Mouse (Mus musculus): ENCODE data around the gene Kctd6. TPM values are rescaled to one million over a fixed set of nuclear protein-coding genes. Genes with fewer than 3 reads are reported as not detected.
"Not testable (repeated sequence)": the region's sequence is repeated elsewhere in the genome, so short reads cannot be mapped to it uniquely, and the experiment has no call there.

Kctd6 gene
- 16.5 and 17.5 TPM in 2 replicates for polyA plus RNA-seq (2016; fragmentation: Nextera tagmentation; extraction: Ambion mirVana)

DNA sequence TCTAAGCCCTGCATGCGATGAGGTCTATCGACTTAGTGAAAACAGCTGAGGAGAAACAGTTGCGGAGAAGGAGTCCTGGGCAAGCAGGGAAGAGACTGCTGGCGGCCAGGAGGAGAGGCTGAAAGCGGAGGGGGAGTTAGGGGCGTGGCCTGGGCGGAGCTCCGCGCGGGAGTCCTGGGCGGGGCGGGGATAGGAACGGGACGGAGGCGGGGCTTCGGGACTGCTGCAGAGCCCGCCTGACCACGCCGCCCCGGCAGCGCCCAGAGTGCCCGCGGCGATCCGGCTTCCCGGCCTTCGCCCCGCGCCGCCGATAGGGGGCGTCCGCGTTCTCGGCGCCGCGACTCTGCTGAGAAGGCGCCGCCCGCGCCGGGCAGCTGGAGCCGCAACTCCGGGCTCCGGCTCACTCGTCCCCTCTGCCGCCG is at the start of gene Kctd6:
Gene Kctd6, plus strand, starts transcription at position 338 of the 422 bp plus-strand sequence.
- H3K4me2 ChIP-seq (replicated peaks) = peak within 1 kb of the TSS; percentile 81
- no peaks in the 10 kb centered on the region for H3K36me3 ChIP-seq
- peak within 1 kb of the TSS; percentile 64 for H3K27ac ChIP-seq
- H3K27me3 ChIP-seq (replicated peaks) = peaks cover 6% of the 10 kb centered on the region; the same call in 1 of the 2 replicates
- under 1% methylated on average over 48 of the region's 49 CpGs for WGBS
- ATAC-seq (ENCODE audit: low FRiP score, low read depth) = peak; percentile 96
- H3K9me3 ChIP-seq = no peaks in the 10 kb centered on the region
- peak within 1 kb of the TSS; percentile 77 for H3K9ac ChIP-seq
- peak within 1 kb of the TSS; percentile 69 for H3K4me3 ChIP-seq
- H3K4me1 ChIP-seq = peaks cover 20% of the 10 kb centered on the region

DNA sequence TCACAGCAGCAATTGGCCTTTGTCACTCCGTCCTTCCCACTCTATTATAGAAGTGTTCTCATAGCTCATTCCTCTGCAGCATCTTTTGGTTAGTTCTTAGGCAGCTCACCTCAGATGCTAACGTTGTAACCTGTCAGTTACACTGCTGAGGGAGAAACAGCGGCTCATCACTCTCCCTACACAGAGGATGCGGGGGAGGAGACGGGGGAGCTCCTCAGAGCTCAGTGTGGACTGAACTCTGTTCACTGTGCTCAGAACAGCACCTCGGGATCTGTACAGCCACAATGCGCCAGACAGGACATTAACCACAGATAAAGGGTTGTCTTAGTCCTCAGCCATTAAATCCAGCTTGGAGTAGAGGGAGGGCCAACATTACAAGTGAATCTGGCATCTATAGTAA is 49.5 kb upstream of the Kctd6 start:
- H3K4me1 ChIP-seq = no peaks in the 10 kb centered on the region
- WGBS = 83% methylated on average over 7 of the region's 7 CpGs
- H3K27me3 ChIP-seq (replicated peaks) = no peaks in the 10 kb centered on the region
- no peak overlapping the region for H3K4me2 ChIP-seq (replicated peaks)
- H3K36me3 ChIP-seq = peaks cover 80% of the 10 kb centered on the region
- H3K4me3 ChIP-seq = no peak overlapping the region
- H3K9me3 ChIP-seq = no peaks in the 10 kb centered on the region
- ATAC-seq (ENCODE audit: low FRiP score, low read depth) = no peak
- no peak overlapping the region for H3K27ac ChIP-seq
- H3K9ac ChIP-seq = no peak overlapping the region

DNA sequence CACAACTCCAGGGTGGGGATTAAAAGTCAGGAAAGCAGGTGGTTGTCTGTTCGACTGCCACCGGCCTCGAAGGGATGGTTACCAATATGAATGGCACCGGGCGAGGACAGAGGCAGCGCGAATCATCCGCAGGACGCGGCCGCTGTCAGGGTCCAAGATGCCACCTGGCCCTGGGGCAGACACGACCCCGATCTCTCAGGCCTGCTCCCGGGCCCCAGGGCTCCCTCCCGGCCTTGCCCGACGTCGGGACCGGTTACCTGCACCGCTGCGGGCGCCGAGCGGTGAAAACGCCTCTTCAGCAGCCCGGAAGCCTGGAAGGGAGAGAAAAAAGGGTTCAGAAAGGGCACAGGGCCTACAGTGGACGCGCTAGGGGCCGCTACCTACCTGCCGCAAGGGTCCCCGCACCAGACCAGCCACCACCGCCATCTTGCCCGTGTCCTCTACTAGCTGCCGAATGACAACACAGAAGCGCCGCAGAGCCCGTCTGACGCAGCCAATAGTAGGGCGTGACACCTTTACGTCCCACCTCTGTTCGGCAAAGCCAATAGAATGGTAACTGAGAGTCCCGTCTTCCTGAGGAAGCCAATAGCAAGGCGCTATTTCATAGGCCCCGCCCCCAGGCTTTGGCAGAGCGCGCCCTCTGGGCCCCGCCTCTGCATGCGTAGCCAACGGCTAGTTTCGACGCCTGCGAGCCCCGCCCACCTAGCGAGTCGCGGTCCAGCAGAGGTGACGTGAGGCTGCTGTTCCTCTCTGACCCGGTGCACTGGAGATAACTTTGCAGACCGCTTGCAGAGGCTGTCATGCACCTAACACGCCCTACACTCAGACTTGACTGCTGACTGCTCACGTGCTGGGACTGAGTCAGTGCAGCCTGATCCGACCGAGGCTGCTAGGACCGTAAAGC is 41.2 kb upstream of the Kctd6 start, which contains the start of gene Pdhb:
Gene Pdhb, minus strand, starts transcription at position 519 of the 904 bp plus-strand sequence.
- H3K4me3 ChIP-seq = peak within 1 kb of the TSS; percentile 93
- H3K27ac ChIP-seq = peak within 1 kb of the TSS; percentile 62
- no peaks in the 10 kb centered on the region for H3K9me3 ChIP-seq
- peaks cover 13% of the 10 kb centered on the region for H3K4me1 ChIP-seq
- ATAC-seq (ENCODE audit: low FRiP score, low read depth) = peak; percentile 100
- H3K9ac ChIP-seq = peak within 1 kb of the TSS; percentile 87
- H3K36me3 ChIP-seq = peaks cover 21% of the 10 kb centered on the region
- H3K4me2 ChIP-seq (replicated peaks) = peak within 1 kb of the TSS; percentile 79
- under 1% methylated on average over 64 of the region's 64 CpGs for WGBS
- no peaks in the 10 kb centered on the region for H3K27me3 ChIP-seq (replicated peaks)

DNA sequence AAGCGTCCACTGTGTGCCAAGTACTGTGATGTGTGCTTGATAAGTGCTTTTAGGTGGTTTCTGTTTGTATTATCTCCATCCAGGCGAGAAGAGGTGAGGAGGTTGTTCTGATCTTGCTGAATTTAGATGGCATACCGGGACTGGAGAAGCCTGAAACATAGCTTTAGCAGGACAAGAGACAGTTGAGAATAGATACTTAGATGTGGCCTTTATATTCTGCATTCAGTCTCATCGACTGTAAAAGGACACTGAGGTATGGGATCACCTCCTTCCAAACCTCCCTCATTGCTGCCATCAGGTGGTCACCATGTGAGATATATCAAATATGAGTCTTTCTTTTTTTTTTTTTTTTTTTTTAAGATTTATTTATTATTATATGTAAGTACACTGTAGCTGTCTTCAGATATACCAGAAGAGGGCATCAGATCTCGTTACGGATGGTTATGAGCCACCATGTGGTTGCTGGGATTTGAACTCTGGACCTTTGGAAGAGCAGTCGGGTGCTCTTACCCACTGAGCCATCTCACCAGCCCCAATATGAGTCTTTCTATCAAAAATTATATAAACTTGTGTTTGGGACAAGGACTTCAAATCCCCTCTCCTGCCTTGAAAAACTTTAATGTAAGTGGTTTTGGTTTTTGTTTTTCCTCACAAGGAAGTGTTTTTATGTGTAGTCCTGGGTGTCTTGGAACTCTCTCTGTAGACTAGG is 40.2 kb upstream of the Kctd6 start:
- H3K9me3 ChIP-seq; H3K27me3 ChIP-seq (replicated peaks): not testable (repeated sequence)
- Histone ChIP-seq H3K4me3 (peak overlapping the region; percentile 93), H3K9ac (peak overlapping the region; percentile 53), H3K4me2 (replicated peaks) (peak overlapping the region; percentile 79), H3K36me3 (peaks cover 12% of the 10 kb centered on the region), H3K27ac (peak overlapping the region; percentile 23; the same call in 1 of the 2 replicates), H3K4me1 (peaks cover 13% of the 10 kb centered on the region)
- WGBS = 30% methylated on average over 7 of the region's 7 CpGs
- ATAC-seq (ENCODE audit: low FRiP score, low read depth) = peak; percentile 14; the same call in 1 of the 2 replicates

DNA sequence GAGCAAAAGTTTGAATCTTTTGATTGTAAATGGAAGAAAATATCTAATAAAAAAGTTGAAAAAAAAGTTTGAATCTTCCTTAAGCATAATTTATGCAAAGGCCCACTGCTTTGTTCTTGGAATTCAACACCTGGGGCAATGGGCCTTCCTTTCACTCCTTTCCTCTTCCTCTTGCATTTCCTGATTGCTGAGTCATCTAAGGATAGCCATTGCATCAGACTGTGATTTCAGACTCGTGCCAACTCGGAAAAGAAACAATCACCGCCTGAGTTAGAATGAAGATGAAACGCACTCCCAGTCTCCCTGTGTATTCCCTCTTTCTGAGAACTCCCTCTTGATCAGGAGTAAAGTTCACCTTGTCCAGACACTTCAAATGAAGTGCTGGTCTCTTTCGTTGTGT is 39.3 kb upstream of the Kctd6 start:
- H3K9me3 ChIP-seq = no peaks in the 10 kb centered on the region
- H3K4me2 ChIP-seq (replicated peaks) = no peak overlapping the region
- no peak overlapping the region for H3K4me3 ChIP-seq
- peaks cover 3% of the 10 kb centered on the region; the same call in 1 of the 2 replicates for H3K36me3 ChIP-seq
- H3K27me3 ChIP-seq (replicated peaks) = no peaks in the 10 kb centered on the region
- peaks cover 13% of the 10 kb centered on the region for H3K4me1 ChIP-seq
- WGBS = 90% methylated on average over 5 of the region's 5 CpGs
- no peak overlapping the region for H3K27ac ChIP-seq
- H3K9ac ChIP-seq = no peak overlapping the region
- ATAC-seq (ENCODE audit: low FRiP score, low read depth) = no peak

DNA sequence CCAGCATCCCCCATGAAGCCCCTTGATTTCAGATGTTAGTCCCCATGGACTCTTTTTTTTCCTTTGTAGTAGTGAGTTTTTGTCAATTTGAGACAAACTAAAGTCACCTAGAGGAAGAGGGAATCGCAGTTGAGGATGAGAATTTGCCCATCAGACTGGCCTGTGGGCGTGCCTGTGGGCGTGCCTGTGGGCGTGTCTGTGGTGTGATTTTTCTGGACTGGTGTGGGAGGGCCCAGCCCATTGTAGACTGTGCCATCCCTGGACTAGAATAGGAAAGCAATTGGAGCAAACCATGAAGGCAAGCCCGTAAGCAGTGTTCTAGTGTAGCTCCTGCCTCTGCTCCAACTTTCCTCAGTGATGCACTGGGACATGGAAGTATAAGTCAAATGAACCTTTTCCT is 37.7 kb upstream of the Kctd6 start:
- Histone ChIP-seq H3K4me2 (replicated peaks) (no peak overlapping the region), H3K9me3 (no peaks in the 10 kb centered on the region), H3K27ac (no peak overlapping the region), H3K4me1 (peaks cover 11% of the 10 kb centered on the region), H3K36me3 (no peaks in the 10 kb centered on the region), H3K4me3 (no peak overlapping the region), H3K27me3 (replicated peaks) (no peaks in the 10 kb centered on the region), H3K9ac (no peak overlapping the region)
- WGBS = 56% methylated on average over 5 of the region's 5 CpGs
- no peak for ATAC-seq (ENCODE audit: low FRiP score, low read depth)

DNA sequence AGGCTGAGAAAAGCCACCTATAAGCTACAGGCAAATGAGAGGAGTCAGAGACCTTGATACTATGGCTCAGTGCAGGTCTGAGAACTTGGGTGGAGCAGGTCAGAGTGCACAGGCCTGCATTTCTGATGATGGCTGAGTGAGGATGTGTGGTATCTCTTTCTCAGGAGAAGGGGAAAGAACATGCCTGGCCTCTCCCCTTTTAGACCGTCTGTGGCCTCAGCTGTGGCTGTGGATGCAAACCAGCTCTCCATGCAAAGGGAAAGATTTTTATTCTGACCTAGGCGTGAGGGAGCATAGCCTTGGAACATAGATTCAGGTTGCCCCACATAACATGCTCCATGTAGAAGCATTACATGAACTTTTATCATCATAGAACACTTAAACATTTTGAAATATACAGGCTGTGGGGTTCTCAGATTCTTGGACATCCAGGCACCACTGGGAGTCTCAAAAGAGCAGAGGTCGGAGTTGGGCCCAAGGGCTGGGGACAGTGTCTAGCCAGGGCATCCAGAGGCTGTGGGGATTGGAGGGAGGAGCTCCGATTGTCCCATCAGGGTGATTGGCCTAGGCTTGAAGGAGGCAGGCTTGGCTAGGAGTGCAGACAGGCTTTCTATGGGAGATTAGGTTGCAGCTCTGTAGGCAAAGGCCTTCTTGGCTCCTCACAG is 33.4 kb upstream of the Kctd6 start:
- Histone ChIP-seq H3K4me3 (no peak overlapping the region), H3K27ac (no peak overlapping the region), H3K27me3 (replicated peaks) (no peaks in the 10 kb centered on the region), H3K4me2 (replicated peaks) (no peak overlapping the region), H3K36me3 (no peaks in the 10 kb centered on the region), H3K9me3 (no peaks in the 10 kb centered on the region), H3K4me1 (no peaks in the 10 kb centered on the region), H3K9ac (no peak overlapping the region)
- WGBS = 77% methylated on average over 4 of the region's 4 CpGs
- no peak for ATAC-seq (ENCODE audit: low FRiP score, low read depth)

DNA sequence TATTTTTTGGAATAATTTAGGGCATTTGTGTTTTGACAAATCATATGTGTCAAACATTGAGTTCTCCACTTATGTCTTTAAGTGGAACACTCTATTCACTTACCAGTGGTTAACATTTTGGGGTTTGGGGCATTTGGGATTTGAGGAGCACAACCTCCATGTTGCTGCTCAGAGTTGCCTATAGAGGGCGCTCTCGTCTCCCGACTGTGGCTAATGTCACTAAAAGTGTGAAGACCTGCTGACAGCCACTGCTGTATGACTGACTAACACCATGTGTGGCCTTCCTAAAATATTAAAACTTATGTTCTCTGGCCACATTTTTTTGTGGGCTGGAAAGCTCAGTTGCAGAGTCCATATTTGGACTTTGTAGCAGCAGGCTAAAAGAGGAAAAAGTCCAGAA is 30.6 kb upstream of the Kctd6 start:
- WGBS = 55% methylated on average over 3 of the region's 3 CpGs
- Histone ChIP-seq H3K27me3 (replicated peaks) (no peaks in the 10 kb centered on the region), H3K27ac (no peak overlapping the region), H3K9ac (no peak overlapping the region), H3K9me3 (no peaks in the 10 kb centered on the region), H3K36me3 (no peaks in the 10 kb centered on the region), H3K4me3 (no peak overlapping the region), H3K4me2 (replicated peaks) (no peak overlapping the region), H3K4me1 (no peaks in the 10 kb centered on the region)
- ATAC-seq (ENCODE audit: low FRiP score, low read depth) = no peak

DNA sequence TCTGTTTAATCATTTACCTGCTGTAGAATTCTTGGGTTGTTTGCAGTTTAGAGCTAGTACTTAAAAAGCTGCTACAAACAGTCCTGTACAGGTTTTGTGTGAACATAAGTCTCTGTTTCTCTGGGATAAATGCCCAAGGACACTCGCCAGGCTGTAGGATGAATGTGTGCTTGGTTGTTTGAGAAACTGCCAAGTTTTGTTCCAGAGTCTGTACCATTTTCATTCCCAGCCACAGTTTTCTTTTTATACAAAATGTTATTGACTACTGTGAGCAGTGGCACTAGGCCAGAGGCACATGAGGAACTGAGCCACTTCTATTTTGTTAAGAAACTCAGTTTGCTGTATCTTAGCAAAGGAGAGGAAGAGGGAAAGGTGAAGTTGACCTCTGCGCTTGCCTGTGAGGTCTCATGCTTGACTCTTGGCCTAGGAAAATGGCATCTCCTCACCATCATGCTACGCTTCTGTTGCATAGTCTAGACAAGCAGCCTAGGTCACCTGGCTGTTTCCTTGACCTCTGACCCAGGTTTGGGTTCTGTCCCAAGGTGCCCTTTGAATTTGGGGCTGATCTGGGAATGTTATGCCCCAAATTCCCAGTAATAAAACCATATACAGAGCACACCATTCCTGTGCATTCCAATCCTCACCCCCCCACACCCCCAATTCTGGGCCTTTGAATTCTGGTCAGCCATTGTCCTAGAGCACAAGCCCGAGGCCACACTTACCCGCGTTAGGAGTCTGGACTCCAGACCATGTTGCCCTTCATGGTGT is 27.5 kb upstream of the Kctd6 start:
- Histone ChIP-seq H3K4me3 (no peak overlapping the region), H3K4me2 (replicated peaks) (no peak overlapping the region), H3K27ac (no peak overlapping the region), H3K27me3 (replicated peaks) (no peaks in the 10 kb centered on the region), H3K9me3 (no peaks in the 10 kb centered on the region), H3K4me1 (no peaks in the 10 kb centered on the region), H3K36me3 (no peaks in the 10 kb centered on the region), H3K9ac (no peak overlapping the region)
- no peak for ATAC-seq (ENCODE audit: low FRiP score, low read depth)
- 85% methylated on average over 6 of the region's 6 CpGs for WGBS

DNA sequence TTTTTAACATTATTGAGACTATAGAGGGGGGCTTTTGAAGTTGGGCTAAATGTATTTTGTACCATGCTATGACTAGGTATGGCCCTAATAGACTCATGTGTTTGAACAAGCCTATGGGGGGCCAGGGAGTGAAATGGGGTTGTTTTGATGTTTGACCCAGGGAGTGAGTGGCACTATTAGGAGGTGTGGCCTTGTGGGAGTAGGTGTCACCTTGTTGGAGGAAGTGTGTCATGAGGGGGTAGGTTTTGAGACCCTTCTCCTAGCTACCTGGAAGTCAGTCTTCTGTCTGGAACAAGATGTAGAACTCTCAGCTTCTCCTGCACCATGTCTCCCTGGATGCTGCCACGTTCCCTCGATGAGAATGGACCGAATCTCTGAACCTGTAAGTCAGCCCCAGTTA is 23.4 kb upstream of the Kctd6 start:
- no peak overlapping the region for H3K4me2 ChIP-seq (replicated peaks)
- ATAC-seq (ENCODE audit: low FRiP score, low read depth) = no peak
- H3K4me1 ChIP-seq = no peaks in the 10 kb centered on the region
- H3K9me3 ChIP-seq = no peaks in the 10 kb centered on the region
- H3K27ac ChIP-seq = no peak overlapping the region
- 95% methylated on average over 3 of the region's 3 CpGs for WGBS
- no peak overlapping the region for H3K9ac ChIP-seq
- no peaks in the 10 kb centered on the region for H3K36me3 ChIP-seq
- H3K4me3 ChIP-seq = no peak overlapping the region
- no peaks in the 10 kb centered on the region for H3K27me3 ChIP-seq (replicated peaks)

DNA sequence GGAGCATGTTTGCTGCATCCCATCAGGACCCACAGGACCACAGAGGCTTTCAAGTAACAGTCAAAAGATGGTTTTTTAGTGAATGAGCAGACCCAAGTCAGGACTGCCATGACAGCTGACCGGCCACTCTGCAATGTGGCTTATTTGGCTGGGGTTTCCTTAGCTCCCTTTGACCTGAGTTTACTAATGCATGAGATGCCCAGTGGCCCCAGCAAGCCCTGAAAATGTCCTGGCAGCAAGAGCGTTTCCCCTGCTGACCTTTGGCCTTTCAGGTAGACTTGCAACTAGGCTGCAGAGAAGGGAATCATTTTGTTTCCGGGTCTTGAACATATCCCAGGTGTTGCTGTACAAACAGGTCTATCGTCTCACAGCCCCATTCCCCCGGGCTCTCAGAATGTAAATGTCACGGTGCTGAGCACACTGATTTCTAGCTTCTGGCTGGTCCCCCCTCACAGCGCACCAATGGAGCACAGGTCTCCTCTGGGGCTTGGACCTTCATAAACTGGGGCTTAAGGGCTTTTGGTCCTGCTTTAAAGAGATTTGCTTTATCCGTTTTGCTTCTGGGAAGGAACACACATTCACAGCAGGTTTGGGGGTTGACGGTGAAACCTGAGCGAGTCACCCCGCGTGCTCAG is 22.5 kb upstream of the Kctd6 start:
- 77% methylated on average over 12 of the region's 12 CpGs for WGBS
- no peak overlapping the region for H3K4me3 ChIP-seq

More for the DNA sequence above, 22.5 kb upstream of the Kctd6 start:
- Histone ChIP-seq H3K4me2 (replicated peaks) (no peak overlapping the region), H3K9me3 (no peaks in the 10 kb centered on the region), H3K27ac (no peak overlapping the region), H3K9ac (no peak overlapping the region), H3K27me3 (replicated peaks) (no peaks in the 10 kb centered on the region), H3K4me1 (no peaks in the 10 kb centered on the region), H3K36me3 (no peaks in the 10 kb centered on the region)
- ATAC-seq (ENCODE audit: low FRiP score, low read depth) = no peak

Measured in neural tube, embryonic 12.5 days (tissue).